Comparison of ENCODE assay signal across 1 mouse cellular context in the genomic region with DNA sequence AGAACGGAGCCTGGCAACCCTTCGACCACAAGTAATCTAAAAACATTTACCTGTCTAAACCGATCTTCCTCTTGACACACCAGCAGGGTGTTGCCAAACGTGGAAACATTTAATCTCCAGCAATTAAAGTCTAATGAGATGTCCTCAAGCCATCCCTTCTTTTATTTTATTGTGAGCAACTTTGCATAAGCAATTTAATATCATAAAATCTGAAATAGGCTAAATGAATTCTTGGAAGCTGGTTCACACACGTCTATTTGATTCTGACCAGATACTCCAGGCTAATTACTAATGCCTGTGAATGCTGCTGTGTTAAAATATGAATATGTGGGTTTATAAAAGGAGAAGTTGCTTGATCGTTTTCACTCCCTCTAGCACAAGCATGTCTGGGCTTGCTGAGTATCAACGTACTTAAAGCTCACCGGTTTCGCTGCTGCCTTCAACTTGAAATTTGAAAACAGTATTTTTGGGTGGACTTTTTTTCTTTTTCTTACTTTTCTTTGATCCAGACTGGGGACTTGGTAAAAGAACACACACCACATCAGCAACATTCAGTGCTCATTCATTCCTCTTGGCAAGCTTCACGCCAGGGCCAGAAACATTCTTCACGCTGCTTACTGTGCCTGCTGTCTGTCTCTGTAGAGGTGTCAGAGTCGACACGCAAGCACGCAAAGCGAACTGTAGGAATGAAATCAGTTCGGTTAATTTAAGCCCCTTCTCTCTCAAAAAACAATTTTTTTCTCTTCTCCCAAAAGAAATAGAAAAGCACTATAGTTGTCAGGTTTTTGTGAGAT.
TF ChIP-seq lines count a peak whose summit lies in the region.

No protein-coding gene starts in this region.

TF ChIP-seq in CH12.LX, 34 proteins besides CTCF, POLR2A, EP300 and RAD21:
- TF ChIP-seq CHD1 (IDR thresholded peaks at IDR 0.05; ENCODE audit: low read depth, low read length), result 0 out of 2 replicates have a peak, but pooled peaks have one; percentile 65
- TF ChIP-seq ZMIZ1 (IDR thresholded peaks at IDR 0.05; ENCODE audit: low read depth, low read length), result no peak
